Mouse (Mus musculus): Measurements from ENCODE around the gene Nxpe5. TPM values are rescaled to one million over a fixed set of nuclear protein-coding genes. Genes with fewer than 3 reads are reported as not detected.

Gene Nxpe5
- 1.2 and 1.6 TPM in 2 replicates for polyA plus RNA-seq (2012; rRNA removed)

DNA sequence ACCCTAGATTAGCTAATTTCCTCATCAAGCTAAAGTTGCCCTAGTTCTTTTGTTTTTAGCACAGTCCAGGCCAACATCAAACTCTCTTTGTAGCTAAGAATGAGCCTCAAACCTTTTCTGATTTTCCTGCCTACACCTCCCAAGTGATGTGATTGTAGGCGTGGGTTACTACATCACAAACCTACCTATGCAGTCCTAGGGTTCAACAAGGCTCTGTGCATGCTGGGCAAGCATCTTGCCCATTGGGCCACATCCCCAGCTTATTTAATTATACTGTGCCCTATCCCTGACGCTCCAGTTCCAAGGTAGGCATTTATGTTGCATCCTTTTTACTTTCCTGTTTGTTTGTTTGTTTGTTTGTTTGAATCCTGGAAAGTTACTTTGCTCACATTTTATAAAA lies at the start of gene Nxpe5:
TSS of gene Nxpe5 (plus strand) at position 199 of the 400 bp plus-strand sequence.
- H3K27ac ChIP-seq (ENCODE audit: insufficient read depth, low read length) = no peak within 1 kb of the TSS
- TF ChIP-seq CTCF (IDR thresholded peaks at IDR 0.05; ENCODE audit: extremely low read depth, insufficient read depth, insufficient read length, insufficient replicate concordance) = no peak
- no peak for TF ChIP-seq POLR2A (IDR thresholded peaks at IDR 0.05; ENCODE audit: low read depth, low read length)
- H3K4me1 ChIP-seq (ENCODE audit: control insufficient read depth, insufficient read depth, insufficient read length) = peaks cover 4% of the 10 kb centered on the region; the same call in 1 of the 2 replicates
- H3K36me3 ChIP-seq (ENCODE audit: control insufficient read depth, insufficient read depth, low read length) = no peaks in the 10 kb centered on the region
- no peaks in the 10 kb centered on the region for H3K27me3 ChIP-seq (ENCODE audit: control insufficient read depth, insufficient read depth, low read length)
- H3K4me3 ChIP-seq (ENCODE audit: extremely low read depth, insufficient read depth, insufficient read length) = no peak within 1 kb of the TSS; the same call in 1 of the 2 replicates
- no peak for DNase-seq (ENCODE audit: low read depth in 1 of 2, low spot score in 2 of 2)
- 29% methylated on average over 2 of the region's 2 CpGs for WGBS

DNA sequence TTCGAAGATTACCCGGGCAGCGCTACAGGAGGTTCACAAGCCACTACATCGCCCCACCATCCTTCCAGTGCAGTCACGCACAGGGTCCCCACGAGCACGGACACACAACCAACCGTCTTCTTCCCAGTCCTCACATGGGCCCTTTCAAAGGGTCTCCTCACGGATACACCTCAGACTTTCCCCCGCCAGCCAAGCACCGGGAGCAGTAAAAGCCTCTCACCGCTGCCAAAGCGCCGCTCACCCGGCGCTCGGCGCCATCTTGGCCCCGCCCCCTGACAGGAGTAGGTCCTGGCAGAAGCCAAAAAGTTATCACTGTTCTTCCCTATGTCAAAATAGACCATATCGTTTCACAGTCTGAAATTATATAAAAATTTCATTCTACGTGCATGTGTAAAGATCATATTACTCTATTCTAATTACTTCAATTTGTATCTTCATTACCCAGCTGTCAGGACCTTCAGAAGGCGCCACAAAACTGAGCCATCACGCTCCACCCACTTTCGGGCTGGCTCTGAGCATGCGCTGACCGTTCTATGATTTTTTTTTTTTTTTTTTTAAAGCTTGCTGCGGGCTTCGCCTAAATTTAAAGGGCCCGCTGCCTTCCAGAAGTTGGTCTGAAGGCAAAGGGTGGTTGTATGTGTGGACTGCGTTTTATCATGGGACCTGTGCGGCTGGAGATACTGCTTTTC lies 38.6 kb upstream of the Nxpe5 start, which contains the start of the genes Taf6 and Cnpy4:
TSS of gene Taf6 (minus strand) at position 502 of the 689 bp plus-strand sequence.
TSS of gene Cnpy4 (plus strand) at position 536 of the 689 bp plus-strand sequence.
- Histone ChIP-seq H3K27me3 (ENCODE audit: control insufficient read depth, insufficient read depth, low read length) (no peaks in the 10 kb centered on the region), H3K4me3 (ENCODE audit: extremely low read depth, insufficient read depth, insufficient read length) (peak within 1 kb of the TSS; percentile 98), H3K36me3 (ENCODE audit: control insufficient read depth, insufficient read depth, low read length) (peaks cover 11% of the 10 kb centered on the region), H3K4me1 (ENCODE audit: control insufficient read depth, insufficient read depth, insufficient read length) (no peaks in the 10 kb centered on the region), H3K27ac (ENCODE audit: insufficient read depth, low read length) (peak within 1 kb of the TSS; percentile 79)
- DNase-seq (ENCODE audit: low read depth in 1 of 2, low spot score in 2 of 2) = peak; percentile 77 to 88
- no peak for TF ChIP-seq CTCF (IDR thresholded peaks at IDR 0.05; ENCODE audit: extremely low read depth, insufficient read depth, insufficient read length, insufficient replicate concordance)
- peak; percentile 90 for TF ChIP-seq POLR2A (IDR thresholded peaks at IDR 0.05; ENCODE audit: low read depth, low read length)
- under 1% methylated on average over 31 of the region's 31 CpGs for WGBS

DNA sequence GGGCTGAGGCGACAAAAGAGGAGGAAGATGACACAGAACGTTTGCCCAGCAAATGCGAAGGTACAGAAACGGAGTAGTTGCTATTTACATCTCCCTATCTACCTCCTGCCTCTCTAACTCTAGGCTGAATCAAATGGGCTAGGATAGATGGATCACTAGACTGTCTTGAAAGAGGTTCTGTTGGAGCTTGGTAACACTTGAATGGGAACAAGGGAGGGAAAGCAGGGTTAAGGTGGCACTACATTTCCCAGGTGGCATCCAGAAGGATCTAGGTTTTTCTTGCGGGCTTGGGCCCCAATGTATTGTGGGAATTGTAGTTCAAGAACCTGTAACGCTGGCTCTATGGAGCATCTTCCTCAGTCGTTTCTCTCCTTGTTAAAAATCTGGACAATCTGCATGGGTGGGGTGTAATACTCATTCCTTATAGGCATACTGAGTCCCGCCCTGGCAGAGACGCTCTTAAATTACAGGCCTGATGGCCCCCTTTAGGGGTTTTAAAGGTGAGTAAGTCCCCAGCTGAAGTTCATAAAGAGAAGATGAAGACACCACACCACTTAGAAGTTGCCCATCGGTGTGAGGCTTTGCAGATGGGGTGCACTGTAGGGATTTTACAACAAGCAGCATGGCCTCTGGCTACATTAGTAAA lies 37.9 kb upstream of the Nxpe5 start:
- Histone ChIP-seq H3K4me3 (ENCODE audit: extremely low read depth, insufficient read depth, insufficient read length) (peak overlapping the region; percentile 82), H3K4me1 (ENCODE audit: control insufficient read depth, insufficient read depth, insufficient read length) (no peaks in the 10 kb centered on the region), H3K36me3 (ENCODE audit: control insufficient read depth, insufficient read depth, low read length) (peaks cover 7% of the 10 kb centered on the region), H3K27ac (ENCODE audit: insufficient read depth, low read length) (peak overlapping the region; percentile 79), H3K27me3 (ENCODE audit: control insufficient read depth, insufficient read depth, low read length) (no peaks in the 10 kb centered on the region)
- no peak for TF ChIP-seq POLR2A (IDR thresholded peaks at IDR 0.05; ENCODE audit: low read depth, low read length)
- no peak for TF ChIP-seq CTCF (IDR thresholded peaks at IDR 0.05; ENCODE audit: extremely low read depth, insufficient read depth, insufficient read length, insufficient replicate concordance)
- WGBS = under 1% methylated on average over 10 of the region's 10 CpGs
- peak; percentile 62 to 72 for DNase-seq (ENCODE audit: low read depth in 1 of 2, low spot score in 2 of 2)

DNA sequence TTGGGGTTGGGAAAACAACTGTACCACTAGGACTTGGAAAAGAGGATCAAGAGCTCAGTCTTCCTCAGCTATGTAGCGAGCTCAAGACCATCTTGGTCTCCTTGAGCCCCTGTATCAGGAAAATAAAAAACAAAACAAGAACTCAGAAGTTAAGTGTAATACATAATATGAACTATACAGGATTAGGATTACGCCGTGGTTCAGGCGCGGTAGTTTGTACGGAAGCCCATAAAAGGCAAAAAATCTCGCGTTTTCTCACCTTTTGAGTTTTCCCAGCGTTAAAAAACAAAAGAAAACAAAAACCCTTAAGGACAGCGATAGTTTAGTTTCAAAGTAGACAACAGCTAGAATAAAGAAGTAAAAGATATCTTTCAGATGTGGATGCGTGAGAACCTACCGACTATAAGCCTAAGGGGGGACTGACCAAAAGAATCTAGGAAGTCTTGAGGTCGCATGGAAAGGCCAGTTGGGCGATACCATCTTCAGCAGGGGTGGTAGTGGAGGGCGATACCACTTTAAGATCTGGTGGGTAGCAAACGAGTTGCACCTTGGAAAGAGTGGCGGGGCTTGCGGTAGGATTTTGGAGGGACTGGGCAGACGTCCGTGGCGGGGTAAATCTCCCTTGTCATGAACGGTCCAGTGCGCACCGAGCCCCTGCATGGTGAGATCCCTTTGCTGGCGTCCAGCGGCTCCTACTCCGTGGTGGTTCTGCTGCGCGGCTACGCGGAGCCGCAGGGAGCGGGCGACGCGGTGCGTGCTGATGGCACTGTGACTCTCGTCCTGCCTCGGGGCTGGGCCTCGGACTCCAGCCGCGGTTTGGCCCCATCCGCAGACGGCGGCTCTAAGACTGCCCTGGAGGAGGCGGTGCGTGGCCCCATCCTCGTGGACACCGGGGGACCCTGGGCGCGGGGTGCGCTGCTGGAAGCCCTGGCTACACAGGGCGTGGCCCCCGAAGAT lies 31.6 kb upstream of the Nxpe5 start, which contains the start of gene Mblac1:
TSS of gene Mblac1 (plus strand) at position 544 of the 957 bp plus-strand sequence.
- peak; percentile 64 to 71 for DNase-seq (ENCODE audit: low read depth in 1 of 2, low spot score in 2 of 2)
- peak; percentile 4; the same call in 1 of the 2 replicates for TF ChIP-seq POLR2A (IDR thresholded peaks at IDR 0.05; ENCODE audit: low read depth, low read length)
- no peak for TF ChIP-seq CTCF (IDR thresholded peaks at IDR 0.05; ENCODE audit: extremely low read depth, insufficient read depth, insufficient read length, insufficient replicate concordance)
- Histone ChIP-seq H3K27me3 (ENCODE audit: control insufficient read depth, insufficient read depth, low read length) (no peaks in the 10 kb centered on the region), H3K4me1 (ENCODE audit: control insufficient read depth, insufficient read depth, insufficient read length) (peaks cover 5% of the 10 kb centered on the region; the same call in 1 of the 2 replicates), H3K27ac (ENCODE audit: insufficient read depth, low read length) (peak within 1 kb of the TSS; percentile 86), H3K36me3 (ENCODE audit: control insufficient read depth, insufficient read depth, low read length) (no peaks in the 10 kb centered on the region), H3K4me3 (ENCODE audit: extremely low read depth, insufficient read depth, insufficient read length) (peak within 1 kb of the TSS; percentile 93)
- WGBS = 3% methylated on average over 54 of the region's 54 CpGs

DNA sequence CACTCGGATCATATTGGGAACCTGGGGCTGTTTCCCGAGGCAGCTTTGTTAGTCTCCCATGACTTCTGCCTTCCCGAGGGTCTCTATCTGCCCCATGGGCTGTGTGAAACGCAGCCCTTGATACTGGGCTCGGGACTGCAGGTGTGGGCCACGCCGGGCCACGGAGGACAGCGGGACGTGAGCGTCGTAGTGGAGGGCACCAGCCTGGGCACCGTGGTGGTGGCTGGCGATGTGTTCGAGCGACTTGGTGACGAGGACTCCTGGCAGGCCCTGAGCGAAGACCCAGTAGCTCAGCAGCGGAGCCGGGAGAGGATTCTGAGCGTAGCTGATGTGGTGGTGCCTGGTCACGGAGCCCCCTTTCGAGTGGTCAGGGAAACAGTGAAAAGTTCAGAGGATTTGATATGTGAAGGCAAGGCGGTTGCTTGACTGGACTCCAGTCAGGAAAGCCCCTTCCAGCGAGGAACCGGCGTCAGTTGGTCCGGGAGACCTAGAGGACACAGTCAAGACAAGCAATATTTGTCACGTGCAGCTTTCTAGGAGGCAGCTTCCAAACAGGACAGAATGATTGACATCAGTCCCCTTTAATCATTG lies 30.8 kb upstream of the Nxpe5 start:
- peak overlapping the region; percentile 86 for H3K27ac ChIP-seq (ENCODE audit: insufficient read depth, low read length)
- TF ChIP-seq CTCF (IDR thresholded peaks at IDR 0.05; ENCODE audit: extremely low read depth, insufficient read depth, insufficient read length, insufficient replicate concordance) (no peak), POLR2A (IDR thresholded peaks at IDR 0.05; ENCODE audit: low read depth, low read length) (no peak)
- no peaks in the 10 kb centered on the region for H3K36me3 ChIP-seq (ENCODE audit: control insufficient read depth, insufficient read depth, low read length)
- H3K27me3 ChIP-seq (ENCODE audit: control insufficient read depth, insufficient read depth, low read length) = no peaks in the 10 kb centered on the region
- no peak for DNase-seq (ENCODE audit: low read depth in 1 of 2, low spot score in 2 of 2)
- peaks cover 5% of the 10 kb centered on the region; the same call in 1 of the 2 replicates for H3K4me1 ChIP-seq (ENCODE audit: control insufficient read depth, insufficient read depth, insufficient read length)
- 3% methylated on average over 29 of the region's 29 CpGs for WGBS
- H3K4me3 ChIP-seq (ENCODE audit: extremely low read depth, insufficient read depth, insufficient read length) = peak overlapping the region; percentile 93

DNA sequence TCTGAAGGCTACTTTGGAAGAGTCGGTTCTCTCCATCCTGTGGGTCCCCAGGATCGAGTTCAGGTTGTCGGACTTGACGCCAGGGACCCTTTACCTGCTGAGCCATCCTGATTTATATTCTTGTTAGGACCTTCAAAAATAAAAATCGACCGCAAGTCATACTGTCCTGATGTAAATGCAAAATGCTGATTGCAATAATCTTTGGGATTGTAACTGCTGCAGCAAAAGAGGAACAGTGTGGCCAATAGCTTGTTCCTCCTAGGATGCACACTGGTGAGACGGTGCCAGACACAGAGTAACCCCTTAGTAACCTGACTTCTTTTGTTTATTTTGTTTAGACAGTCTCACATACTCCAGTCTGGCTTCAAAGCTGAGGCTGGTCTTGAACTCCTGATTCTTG lies 30.2 kb upstream of the Nxpe5 start:
- 54% methylated on average over 7 of the region's 7 CpGs for WGBS
- H3K27me3 ChIP-seq (ENCODE audit: control insufficient read depth, insufficient read depth, low read length) = no peaks in the 10 kb centered on the region
- no peak overlapping the region for H3K27ac ChIP-seq (ENCODE audit: insufficient read depth, low read length)
- no peak for TF ChIP-seq POLR2A (IDR thresholded peaks at IDR 0.05; ENCODE audit: low read depth, low read length)
- TF ChIP-seq CTCF (IDR thresholded peaks at IDR 0.05; ENCODE audit: extremely low read depth, insufficient read depth, insufficient read length, insufficient replicate concordance) = no peak
- H3K4me3 ChIP-seq (ENCODE audit: extremely low read depth, insufficient read depth, insufficient read length) = no peak overlapping the region
- H3K4me1 ChIP-seq (ENCODE audit: control insufficient read depth, insufficient read depth, insufficient read length) = peaks cover 5% of the 10 kb centered on the region; the same call in 1 of the 2 replicates
- DNase-seq (ENCODE audit: low read depth in 1 of 2, low spot score in 2 of 2) = no peak
- H3K36me3 ChIP-seq (ENCODE audit: control insufficient read depth, insufficient read depth, low read length) = no peaks in the 10 kb centered on the region

All from spleen, adult 2 months (tissue).